Mouse (Mus musculus): ENCODE data around the gene Src. TPM values are rescaled to one million over a fixed set of nuclear protein-coding genes. Genes with fewer than 3 reads are reported as not detected.
"Not testable (repeated sequence)": the region's sequence is repeated elsewhere in the genome, so short reads cannot be mapped to it uniquely, and the experiment has no call there.

Gene Src
- polyA plus RNA-seq, 1 experiment from 2014 or later, result 18.9 TPM

DNA sequence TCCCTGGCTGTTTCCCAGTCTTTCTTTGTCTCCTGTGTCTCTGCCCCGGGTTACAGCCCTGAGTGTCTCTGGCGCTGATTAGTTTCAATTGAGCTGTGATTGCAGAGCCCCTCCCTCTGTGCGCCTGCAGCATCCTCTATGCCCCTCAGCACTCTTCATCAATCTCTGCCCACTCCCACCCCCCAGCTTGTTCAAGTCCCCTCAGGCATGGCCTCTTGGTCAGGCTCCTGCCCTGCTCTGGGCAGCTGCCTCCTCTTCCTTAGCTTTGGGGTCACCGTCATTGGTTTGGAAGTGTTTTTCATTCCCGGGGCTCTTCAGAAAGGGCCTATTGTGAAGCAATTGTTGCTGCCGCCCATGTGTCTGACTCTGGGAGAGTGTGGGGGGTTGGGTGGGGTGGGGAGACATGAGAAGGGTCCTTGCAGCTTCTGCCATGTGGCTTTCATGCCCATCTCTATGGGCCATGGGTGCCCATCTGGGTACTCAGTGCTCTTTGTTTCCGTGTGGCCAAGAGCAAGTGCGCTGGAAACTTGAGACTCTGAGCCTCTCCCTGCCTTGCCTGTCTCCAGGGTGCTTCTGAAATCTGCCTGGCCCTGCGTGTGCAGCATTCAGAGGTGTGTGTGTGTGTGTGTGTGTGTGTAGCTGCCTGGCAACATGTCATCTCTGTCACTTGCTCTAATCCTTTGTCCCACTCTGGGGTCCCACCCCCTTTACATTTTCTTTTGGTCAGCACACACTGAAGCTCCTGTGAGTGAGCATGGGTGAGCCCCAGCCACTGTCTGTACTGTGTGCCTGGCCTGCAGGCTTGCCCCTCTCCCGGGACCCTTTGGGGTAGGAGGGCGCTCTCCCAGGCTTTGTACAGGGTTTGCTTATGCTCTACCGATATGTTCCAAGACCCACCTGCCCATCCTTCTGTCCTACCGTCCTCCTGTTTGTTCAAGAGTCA lies 57.5 kb downstream of the Src start:
- Histone ChIP-seq H3K4me2 (no peak overlapping the region), H3K9me3 (ENCODE audit: low read depth, low read length) (no peaks in the 10 kb centered on the region), H3K4me3 (ENCODE audit: low read depth, low read length) (no peak overlapping the region), H3K4me1 (ENCODE audit: insufficient read depth) (peaks cover 17% of the 10 kb centered on the region; the same call in 1 of the 2 replicates), H3K27me3 (ENCODE audit: insufficient read depth, low read length) (no peaks in the 10 kb centered on the region), H3K27ac (ENCODE audit: low read depth) (peak overlapping the region; percentile 3; the same call in 1 of the 2 replicates), H3K36me3 (ENCODE audit: insufficient read depth) (peaks cover 11% of the 10 kb centered on the region; the same call in 1 of the 2 replicates), H3K9ac (no peak overlapping the region)
- ATAC-seq (ENCODE audit: insufficient read depth), result no peak
- no peak for TF ChIP-seq CTCF (IDR thresholded peaks at IDR 0.05; ENCODE audit: low read depth)
- DNase-seq, result peak; percentile 22
- whole genome bisulfite sequencing, result 24% methylated on average over 13 of the region's 13 CpGs

GRCm38 (mm10) chr2:157478651-157479050 lies 60.4 kb downstream of the Src start:
- Histone ChIP-seq H3K4me3 (ENCODE audit: low read depth, low read length) (no peak overlapping the region), H3K9ac (no peak overlapping the region), H3K27me3 (ENCODE audit: insufficient read depth, low read length) (no peaks in the 10 kb centered on the region), H3K4me2 (no peak overlapping the region), H3K27ac (ENCODE audit: low read depth) (no peak overlapping the region), H3K9me3 (ENCODE audit: low read depth, low read length) (no peaks in the 10 kb centered on the region), H3K4me1 (ENCODE audit: insufficient read depth) (peaks cover 17% of the 10 kb centered on the region; the same call in 1 of the 2 replicates), H3K36me3 (ENCODE audit: insufficient read depth) (no peaks in the 10 kb centered on the region)
- no peak for TF ChIP-seq CTCF (IDR thresholded peaks at IDR 0.05; ENCODE audit: low read depth)
- DNase-seq (no peak), ATAC-seq (ENCODE audit: insufficient read depth) (no peak)
- 63% methylated on average over 8 of the region's 8 CpGs for WGBS

- H3K4me3 ChIP-seq (ENCODE audit: low read depth, low read length), result no peak overlapping the region
- peak; percentile 81 for TF ChIP-seq CTCF (IDR thresholded peaks at IDR 0.05; ENCODE audit: low read depth)
- no peak overlapping the region for H3K9ac ChIP-seq
Measured at GRCm38 (mm10) chr2:157479858-157480568, 61.8 kb downstream of the Src start.

GRCm38 (mm10) chr2:157482729-157483128 lies 64.5 kb downstream of the Src start:
- H3K4me3 ChIP-seq (ENCODE audit: low read depth, low read length), result no peak overlapping the region
- ATAC-seq (ENCODE audit: insufficient read depth) (no peak), DNase-seq (no peak)
- H3K9ac ChIP-seq, result no peak overlapping the region; the same call in 1 of the 2 replicates
- no peaks in the 10 kb centered on the region for H3K9me3 ChIP-seq (ENCODE audit: low read depth, low read length)
- WGBS, result 39% methylated on average over 12 of the region's 12 CpGs
- TF ChIP-seq CTCF (IDR thresholded peaks at IDR 0.05; ENCODE audit: low read depth), result no peak
- no peak overlapping the region for H3K4me2 ChIP-seq
- H3K4me1 ChIP-seq (ENCODE audit: insufficient read depth), result 0 out of 2 replicates have a peak, but pooled peaks cover 4% of the 10 kb centered on the region
- H3K27me3 ChIP-seq (ENCODE audit: insufficient read depth, low read length), result no peaks in the 10 kb centered on the region
- H3K27ac ChIP-seq (ENCODE audit: low read depth), result no peak overlapping the region
- no peaks in the 10 kb centered on the region for H3K36me3 ChIP-seq (ENCODE audit: insufficient read depth)

More at GRCm38 (mm10) chr2:157479858-157480568, 61.8 kb downstream of the Src start:
- ATAC-seq (ENCODE audit: insufficient read depth) (peak; percentile 15; the same call in 1 of the 2 replicates), DNase-seq (peak; percentile 52)
- Histone ChIP-seq H3K27ac (ENCODE audit: low read depth) (no peak overlapping the region), H3K9me3 (ENCODE audit: low read depth, low read length) (no peaks in the 10 kb centered on the region), H3K36me3 (ENCODE audit: insufficient read depth) (no peaks in the 10 kb centered on the region), H3K4me1 (ENCODE audit: insufficient read depth) (peaks cover 4% of the 10 kb centered on the region; the same call in 1 of the 2 replicates), H3K4me2 (no peak overlapping the region), H3K27me3 (ENCODE audit: insufficient read depth, low read length) (no peaks in the 10 kb centered on the region)
- WGBS, result 42% methylated on average over 15 of the region's 15 CpGs

DNA sequence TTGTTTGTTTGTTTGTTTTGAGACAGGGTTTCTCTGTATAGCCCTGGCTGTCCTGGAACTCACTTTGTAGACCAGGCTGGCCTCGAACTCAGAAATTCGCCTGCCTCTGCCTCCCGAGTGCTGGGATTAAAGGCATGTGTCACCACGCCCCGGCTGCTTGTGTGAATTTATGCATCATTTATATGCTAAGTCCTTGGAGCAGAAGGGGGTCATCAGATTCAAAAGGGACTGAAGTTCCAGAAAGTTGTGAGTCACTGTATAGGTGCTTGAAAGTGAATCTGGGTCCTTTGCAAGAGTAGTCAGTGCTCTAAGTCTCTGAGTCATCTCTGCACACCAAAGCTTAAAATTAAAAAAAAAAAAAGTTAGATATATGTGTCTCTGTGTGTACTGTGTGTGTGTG lies 68.3 kb downstream of the Src start:
- not testable (repeated sequence) for H3K36me3 ChIP-seq (ENCODE audit: insufficient read depth); H3K27ac ChIP-seq (ENCODE audit: low read depth); H3K4me3 ChIP-seq (ENCODE audit: low read depth, low read length); H3K27me3 ChIP-seq (ENCODE audit: insufficient read depth, low read length); H3K9me3 ChIP-seq (ENCODE audit: low read depth, low read length); H3K9ac ChIP-seq; H3K4me1 ChIP-seq (ENCODE audit: insufficient read depth); H3K4me2 ChIP-seq; ATAC-seq (ENCODE audit: insufficient read depth); DNase-seq
- WGBS, result 92% methylated on average over 5 of the region's 5 CpGs

DNA sequence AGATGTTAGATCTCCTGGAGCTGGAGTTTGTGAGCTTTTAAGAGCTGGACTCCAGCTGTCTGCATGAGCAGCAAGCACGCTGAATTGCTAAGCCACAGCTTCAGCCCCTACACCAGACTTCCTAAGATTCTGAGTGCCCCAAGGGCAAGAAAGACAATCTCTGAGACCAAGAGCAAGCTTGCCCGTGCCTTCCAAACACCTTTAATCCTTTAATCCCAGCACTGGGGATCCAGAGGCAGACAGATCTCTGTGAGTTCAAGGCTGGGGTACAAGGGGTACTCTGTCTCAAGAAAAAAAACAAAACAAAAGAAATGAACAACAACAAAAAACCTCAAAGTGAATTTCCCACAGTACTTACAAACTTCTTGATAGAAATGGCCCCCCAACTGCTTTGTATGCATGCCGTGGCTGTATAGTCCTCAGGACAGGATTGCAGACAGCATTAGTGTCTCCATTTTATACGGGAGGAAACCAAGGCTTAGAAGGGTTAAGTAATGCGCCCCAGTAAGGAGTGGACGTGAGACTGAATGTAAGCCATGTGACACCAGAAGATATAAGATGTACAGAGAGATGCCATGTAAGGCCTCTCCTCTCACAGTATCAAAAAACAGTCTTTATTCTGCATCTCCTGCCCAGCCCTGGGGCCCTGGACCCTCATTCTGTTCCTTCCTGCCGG lies 68.9 kb downstream of the Src start:
- H3K4me2 ChIP-seq, result no peak overlapping the region
- no peaks in the 10 kb centered on the region for H3K27me3 ChIP-seq (ENCODE audit: insufficient read depth, low read length)
- DNase-seq (no peak), ATAC-seq (ENCODE audit: insufficient read depth) (no peak)
- no peak overlapping the region for H3K4me3 ChIP-seq (ENCODE audit: low read depth, low read length)
- H3K4me1 ChIP-seq (ENCODE audit: insufficient read depth), result 0 out of 2 replicates have a peak, but pooled peaks cover 4% of the 10 kb centered on the region
- H3K27ac ChIP-seq (ENCODE audit: low read depth), result no peak overlapping the region
- no peaks in the 10 kb centered on the region for H3K36me3 ChIP-seq (ENCODE audit: insufficient read depth)
- H3K9ac ChIP-seq, result no peak overlapping the region
- no peaks in the 10 kb centered on the region for H3K9me3 ChIP-seq (ENCODE audit: low read depth, low read length)
- WGBS, result 45% methylated on average over 7 of the region's 7 CpGs
- no peak for TF ChIP-seq CTCF (IDR thresholded peaks at IDR 0.05; ENCODE audit: low read depth)
